Mouse (Mus musculus) forelimb bud, embryonic 11.5 days (tissue): ENCODE results near the gene Gm3371.
"Not testable (repeated sequence)": the region's sequence is repeated elsewhere in the genome, so short reads cannot be mapped to it uniquely, and the experiment has no call there.

Source experiments
- DNase-seq: peaks from one replicate; pipeline ENCODE4 v3.0.0-alpha.2; 2012; ENCODE audit warnings: low read depth, low spot score

Gm3371 gene

GRCm38 (mm10) chr14:44410588-44410987 is at the start of gene Gm3371:
Gene Gm3371, minus strand, starts transcription at chr14:44410688.
- not testable (repeated sequence) for DNase-seq

GRCm38 (mm10) chr14:44433335-44433734 is 22.8 kb upstream of the Gm3371 start, which contains the start of gene Gm8232:
Gene Gm8232, plus strand, starts transcription at chr14:44433635.
- DNase-seq = not testable (repeated sequence)

GRCm38 (mm10) chr14:44384233-44384632 is 26.3 kb downstream of the Gm3371 start:
- not testable (repeated sequence) for DNase-seq

- DNase-seq = not testable (repeated sequence)
Measured at GRCm38 (mm10) chr14:44365057-44365456, 45.4 kb downstream of the Gm3371 start, which contains the start of gene Gm8229. Gene Gm8229, plus strand, starts transcription at chr14:44365357.

GRCm38 (mm10) chr14:44362301-44362700 is 48.2 kb downstream of the Gm3371 start:
- DNase-seq = not testable (repeated sequence)

GRCm38 (mm10) chr14:44361416-44361815 is 49.1 kb downstream of the Gm3371 start:
- not testable (repeated sequence) for DNase-seq
